Mouse (Mus musculus): Measurements from ENCODE around the gene Uvrag.

DNA sequence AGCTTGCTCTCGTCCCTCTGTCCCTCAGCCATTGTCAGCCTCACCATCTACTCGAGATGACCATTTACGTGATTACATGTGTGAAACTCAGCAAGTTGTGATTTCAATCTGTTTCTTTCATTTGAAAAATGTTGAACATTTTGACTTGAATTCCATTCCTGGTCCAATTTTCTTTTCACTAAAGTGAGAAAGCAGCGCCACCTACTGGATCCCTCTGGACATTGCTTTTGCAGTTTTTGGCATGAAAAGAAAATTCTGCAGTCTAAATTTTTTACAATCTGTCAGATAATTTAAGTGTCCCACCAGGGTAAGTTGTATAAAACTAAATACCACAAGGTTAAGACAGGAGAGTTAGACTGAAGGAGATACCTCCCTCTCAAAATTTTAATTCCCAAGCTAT is 61.4 kb downstream of the Uvrag start:
- TF ChIP-seq CTCF (IDR thresholded peaks at IDR 0.05; ENCODE audit: extremely low read depth, insufficient read depth, insufficient read length, insufficient replicate concordance) (no peak), POLR2A (IDR thresholded peaks at IDR 0.05; ENCODE audit: low read depth, low read length) (no peak)
